Comparison of ENCODE assay signal across 24 mouse cellular contexts in genomic region chr13:61541631-61542030, GRCm38 (mm10). TPM values are rescaled to one million over a fixed set of nuclear protein-coding genes. Genes with fewer than 3 reads are reported as not detected.
"Had no signal": no experiment of that assay in that cellular context is flagged by ENCODE, and none has a peak within 500 bp of the region (broad histone marks: within the 10 kb centered on the region; RNA-seq: fewer than 3 reads in every experiment).

Gene Ctsm (minus strand): TSS chr13:61541839.

- H3K4me2 ChIP-seq: lung, embryonic 14.5 days; midbrain, embryonic 12.5 days; neural tube, embryonic 13.5 days; neural tube, embryonic 15.5 days had no signal

- ATAC-seq: midbrain, embryonic 16.5 days had no signal

- H3K27ac ChIP-seq: midbrain, embryonic 10.5 days; midbrain, embryonic 12.5 days; neural tube, embryonic 13.5 days; neural tube, embryonic 15.5 days had no signal

- DNase-seq: lung, embryonic 14.5 days; lung, postnatal 10 days; lung, postnatal 4 days; midbrain, embryonic 14.5 days; retina, postnatal 1 day; right cerebral cortex, adult 18-20 months; right cerebral cortex, postnatal 25 days; right cerebral cortex, postnatal 4 days; spleen, adult 18-20 months; thymus, adult 18-20 months; thymus, postnatal 14 days; thymus, postnatal 36 days had no signal

- H3K27me3 ChIP-seq: midbrain, embryonic 12.5 days; neural tube, embryonic 13.5 days; neural tube, embryonic 15.5 days had no signal

- H3K4me1 ChIP-seq: midbrain, embryonic 10.5 days; midbrain, embryonic 12.5 days; neural tube, embryonic 13.5 days; neural tube, embryonic 15.5 days had no signal

- H3K36me3 ChIP-seq: midbrain, embryonic 10.5 days; midbrain, embryonic 12.5 days; neural tube, embryonic 13.5 days; neural tube, embryonic 15.5 days had no signal

- H3K4me3 ChIP-seq: midbrain, embryonic 10.5 days; midbrain, embryonic 12.5 days; myocyte; neural tube, embryonic 13.5 days; neural tube, embryonic 15.5 days had no signal

- H3K9ac ChIP-seq: lung, embryonic 14.5 days; midbrain, embryonic 12.5 days; neural tube, embryonic 13.5 days; neural tube, embryonic 15.5 days had no signal

RNA-seq across cellular contexts. Expression of gene Ctsm, which starts in this region (rescaled TPM):
- polyA plus RNA-seq: lung, embryonic 14.5 days; lung, embryonic 16.5 days; midbrain, embryonic 10.5 days; midbrain, embryonic 12.5 days; midbrain, embryonic 14.5 days; midbrain, embryonic 16.5 days; myocyte; neural tube, embryonic 11.5 days; neural tube, embryonic 13.5 days; neural tube, embryonic 15.5 days; small intestine, adult 2 months; stomach, embryonic 14.5 days; stomach, embryonic 16.5 days; thymus, postnatal 0 days had no signal
